Mouse (Mus musculus) lung, postnatal 10 days (tissue): ENCODE data around the gene Tut7.
"Not testable (repeated sequence)": the region's sequence is repeated elsewhere in the genome, so short reads cannot be mapped to it uniquely, and the experiment has no call there.

Experiments
- DNase-seq: peaks from one replicate; pipeline ENCODE4 v3.0.0; 2021

Tut7 gene

DNA sequence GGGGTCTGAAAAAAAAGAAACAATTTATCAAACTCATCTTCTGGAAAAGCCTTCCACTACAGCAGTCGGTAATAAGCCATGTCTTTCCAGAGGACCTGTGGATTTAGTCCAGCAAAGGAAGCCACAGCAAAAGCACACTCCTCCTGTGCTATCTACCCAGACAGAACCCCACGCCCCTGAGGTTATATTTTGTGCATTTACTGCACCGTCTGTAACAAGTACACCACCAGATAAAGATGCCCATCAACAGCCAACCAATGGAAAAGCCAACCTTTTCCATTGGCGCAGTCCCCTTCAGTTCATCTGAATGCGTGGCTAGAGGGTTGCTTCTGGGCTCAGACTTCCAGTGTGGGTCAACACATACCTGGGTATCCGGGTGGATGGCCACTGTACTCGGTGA is 60.2 kb downstream of the Tut7 start:
- DNase-seq = no peak

DNA sequence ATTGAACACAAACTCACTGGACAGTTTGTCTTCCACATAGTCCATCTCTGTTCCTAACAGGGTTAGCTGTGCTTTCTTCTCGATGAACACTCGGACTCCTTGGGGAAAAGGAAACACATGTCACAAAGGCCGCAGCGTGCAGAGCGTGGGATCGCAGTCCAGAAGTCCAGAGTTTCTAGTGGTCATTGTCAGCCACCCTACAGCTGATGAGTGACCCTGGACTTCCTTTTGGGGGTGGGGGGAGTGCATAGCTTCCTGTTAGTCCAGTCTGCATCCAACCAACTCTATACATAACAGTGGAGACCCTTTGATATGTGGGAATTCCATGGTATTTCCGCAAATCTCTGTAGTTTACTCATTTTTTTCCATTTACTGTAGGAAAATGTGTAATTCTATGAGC is 66.0 kb downstream of the Tut7 start:
- DNase-seq = peak; percentile 28

DNA sequence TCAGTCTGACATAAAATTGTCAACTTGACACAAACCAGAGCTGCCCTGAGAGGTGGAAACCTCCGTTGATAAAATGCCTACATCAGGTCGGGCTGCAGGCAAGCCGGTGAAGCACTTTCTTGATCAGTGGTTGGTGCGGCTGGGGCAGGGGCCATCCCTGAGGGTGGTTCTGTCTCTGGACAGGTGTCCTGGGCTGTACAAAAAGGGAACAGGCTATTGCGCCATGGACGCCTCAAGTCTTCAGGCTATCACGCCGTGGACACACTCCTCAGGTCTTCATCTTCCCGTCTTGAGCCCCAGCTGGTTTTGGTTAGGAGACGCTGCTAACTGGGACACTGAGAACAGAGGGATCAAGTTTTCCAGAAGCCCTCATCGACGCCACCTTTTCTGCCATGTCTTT is 72.6 kb downstream of the Tut7 start:
- DNase-seq = no peak

DNA sequence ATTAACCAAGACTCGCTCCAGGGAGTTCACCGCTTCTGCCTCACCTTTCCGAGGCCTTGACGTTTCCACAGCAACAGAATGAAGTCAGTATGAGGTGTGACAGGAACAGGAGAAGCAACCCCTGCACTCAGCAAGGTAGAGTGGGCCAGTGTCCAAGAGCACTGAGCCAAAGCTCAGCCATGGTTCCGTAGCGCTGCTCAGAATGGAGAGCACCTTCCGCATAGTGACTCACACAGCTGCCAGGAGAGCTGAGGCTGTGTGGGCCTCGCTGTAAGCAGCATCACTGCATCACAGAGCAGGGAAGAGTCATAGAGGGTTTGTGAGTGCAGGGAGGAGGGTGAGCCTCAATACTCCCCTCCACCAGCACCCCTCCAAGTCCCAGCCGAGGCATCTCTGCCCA is 76.2 kb downstream of the Tut7 start, which contains the start of gene 1700014D04Rik:
Gene 1700014D04Rik (minus strand): TSS at position 42 of the 400 bp plus-strand sequence.
- no peak for DNase-seq

DNA sequence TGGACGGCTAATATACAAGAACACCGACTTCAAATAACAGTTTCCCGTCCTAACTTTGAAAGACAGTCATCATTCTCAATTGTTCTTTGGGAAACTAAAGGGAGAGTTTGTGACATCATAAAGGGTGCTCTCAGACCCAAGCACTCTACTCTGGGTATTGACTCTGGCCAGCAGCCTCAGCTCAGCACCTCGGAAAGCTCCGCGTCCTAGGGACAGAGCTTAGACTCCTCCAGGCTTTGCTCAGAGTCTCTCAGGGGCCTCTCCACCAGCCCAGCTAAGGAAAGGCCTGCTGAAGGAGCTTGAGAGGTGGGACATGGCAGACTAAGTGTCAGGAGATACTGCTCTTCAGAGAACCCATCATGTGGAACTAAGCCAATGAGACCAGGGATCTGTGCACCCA is 76.8 kb downstream of the Tut7 start:
- DNase-seq = peak; percentile 21

DNA sequence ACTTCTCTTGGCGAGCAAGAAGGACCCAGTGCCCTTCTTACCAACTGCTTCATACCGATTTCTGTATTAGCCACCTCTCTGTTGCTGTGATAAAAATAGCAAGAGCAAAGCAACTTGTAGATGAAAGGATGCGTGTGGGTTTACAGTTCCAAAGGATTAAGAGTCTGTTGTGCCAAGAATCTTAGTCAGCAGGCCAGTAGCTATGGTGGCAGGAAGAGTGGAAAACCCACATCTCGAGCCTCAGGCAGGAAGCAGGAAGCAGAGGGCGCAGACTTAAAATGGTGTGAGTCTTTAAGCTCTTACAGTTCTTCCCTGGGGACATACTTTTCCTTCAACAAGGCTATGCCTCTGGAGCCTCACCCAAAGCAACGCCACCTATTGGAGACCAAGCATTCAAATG is 77.5 kb downstream of the Tut7 start:
- DNase-seq = no peak

DNA sequence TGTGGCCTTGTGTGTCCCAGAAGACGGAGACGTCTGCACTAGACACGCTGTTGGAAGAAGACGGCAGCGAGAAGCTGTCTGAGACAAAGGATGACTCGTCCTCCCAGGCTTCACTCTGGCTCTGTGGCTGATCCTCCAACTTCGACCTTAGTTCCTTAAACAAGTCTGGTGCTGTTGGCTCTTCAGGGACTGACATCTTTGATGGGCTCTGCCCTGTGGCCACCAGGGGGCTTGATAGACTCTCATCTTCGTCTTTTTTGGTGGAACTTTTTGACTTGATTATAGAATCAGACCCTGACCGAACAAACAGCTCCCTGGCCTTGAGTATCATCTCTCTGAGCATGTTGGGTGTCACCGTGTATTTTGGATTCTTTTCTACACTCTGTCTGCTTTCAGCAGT is 81.2 kb downstream of the Tut7 start:
- peak; percentile 63 for DNase-seq

DNA sequence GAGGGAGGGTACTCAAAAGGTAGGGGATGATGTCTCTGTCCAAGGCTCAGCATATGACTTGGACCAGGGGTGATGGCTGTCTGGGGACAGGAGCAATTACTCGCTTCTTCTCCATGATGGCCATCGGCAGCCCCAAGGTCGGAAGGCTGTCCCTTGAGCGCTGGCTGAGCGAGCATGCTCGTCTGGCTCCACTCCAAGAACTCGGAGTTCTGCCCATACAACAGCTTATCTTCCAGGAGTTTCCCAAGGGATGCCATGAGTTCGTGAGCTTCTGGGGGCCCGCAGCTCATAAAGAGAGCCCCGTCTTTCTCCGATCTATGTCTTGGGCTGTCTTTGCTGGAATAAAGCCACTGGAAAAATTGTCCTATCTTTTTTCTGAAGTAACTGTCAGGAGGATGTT is 81.9 kb downstream of the Tut7 start:
- DNase-seq = peak; percentile 41

DNA sequence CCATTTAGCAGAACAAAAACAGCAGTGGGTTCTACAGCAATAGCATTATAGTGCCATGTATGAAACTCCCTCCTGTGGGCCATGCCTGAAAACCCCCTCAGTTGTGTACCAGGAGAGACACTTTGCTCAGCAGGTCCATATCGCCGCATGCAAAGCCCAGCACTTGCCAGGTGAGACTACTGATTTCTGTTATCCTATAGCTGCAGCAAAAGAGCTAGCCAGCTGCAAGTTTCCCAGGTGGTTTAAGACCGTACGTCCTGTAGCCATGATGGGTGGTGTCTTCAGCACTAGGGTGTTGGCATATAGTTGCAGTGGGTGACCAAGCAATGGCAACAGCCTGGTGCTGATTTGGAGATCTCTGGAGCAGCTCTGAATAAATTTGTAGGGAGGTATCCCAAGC is 83.5 kb downstream of the Tut7 start:
- DNase-seq = no peak

DNA sequence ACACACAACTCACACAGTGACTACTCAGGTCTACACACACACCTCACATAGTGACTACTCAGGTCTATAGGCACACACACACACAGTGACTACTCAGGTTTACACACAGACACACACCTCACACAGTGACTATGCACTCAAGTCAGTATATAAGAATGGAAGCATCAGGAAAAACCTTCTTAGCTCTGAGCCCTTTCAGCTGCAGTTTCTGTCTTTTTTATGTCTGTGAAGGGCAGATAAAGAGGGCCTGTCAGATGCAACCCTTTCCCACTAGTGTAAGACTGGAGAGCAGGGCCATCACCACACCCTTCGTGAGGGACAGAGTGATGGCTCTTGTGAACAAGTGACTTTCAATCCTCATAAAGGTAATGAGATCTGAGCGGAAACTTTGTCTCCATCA is 84.5 kb downstream of the Tut7 start:
- no peak for DNase-seq

DNA sequence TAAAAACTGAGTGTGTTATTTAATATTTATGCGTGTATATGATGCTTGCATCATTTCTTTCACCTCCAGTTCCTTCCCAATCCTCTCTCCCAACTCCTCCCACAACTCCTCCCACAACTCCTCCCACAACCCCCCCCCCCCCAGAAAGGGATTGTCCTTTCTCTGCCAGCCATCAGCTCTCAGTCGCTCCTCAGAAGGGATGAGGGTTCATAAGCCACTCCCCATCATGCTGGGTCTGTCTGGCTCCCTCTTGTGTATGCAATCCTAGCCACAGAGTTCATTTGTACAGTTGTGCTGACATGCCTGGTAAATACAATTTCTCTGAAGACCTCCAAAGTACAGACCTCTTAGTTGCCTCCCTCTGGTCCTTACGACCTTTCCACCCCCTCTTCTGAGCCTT is 87.8 kb downstream of the Tut7 start:
- DNase-seq = peak; percentile 29

DNA sequence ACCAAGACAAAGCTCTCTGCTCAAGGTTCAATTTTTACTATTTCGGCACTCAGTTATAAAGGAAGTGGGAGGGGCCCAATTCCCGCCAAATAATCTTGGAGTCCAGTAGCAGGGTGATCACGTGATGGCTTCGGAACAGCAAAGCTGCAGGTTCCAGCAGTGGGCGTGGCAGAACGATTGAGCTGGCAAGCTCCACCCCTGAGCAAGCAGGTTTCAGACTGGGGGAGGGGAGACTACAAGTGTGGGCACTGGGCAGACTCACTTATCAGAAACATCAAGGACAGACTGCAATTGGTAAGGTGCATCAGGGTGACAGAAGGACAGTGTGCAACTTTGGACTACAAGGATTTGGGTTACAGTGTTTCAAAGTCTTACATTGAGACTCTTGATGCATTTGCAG is 88.6 kb downstream of the Tut7 start:
- DNase-seq = not testable (repeated sequence)

DNA sequence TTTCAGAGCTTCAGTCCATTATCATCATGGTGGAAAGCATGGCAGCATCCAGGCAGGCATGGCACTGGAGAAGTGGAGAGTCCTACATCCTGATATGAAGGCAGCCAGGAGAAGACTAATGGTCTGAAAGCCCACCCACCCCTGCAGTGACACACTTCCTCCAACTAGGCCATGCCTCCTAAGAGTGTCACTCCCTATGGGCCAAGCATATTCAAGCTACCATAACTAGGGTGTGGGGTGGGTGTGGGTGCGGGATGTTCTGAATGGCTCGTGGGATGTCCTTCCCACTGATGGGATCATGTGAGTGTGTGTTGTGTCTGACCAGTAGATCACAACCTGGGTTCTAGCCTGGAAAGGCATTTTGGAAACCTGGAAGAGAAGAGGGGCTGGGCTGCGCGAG is 89.0 kb downstream of the Tut7 start:
- DNase-seq = no peak

DNA sequence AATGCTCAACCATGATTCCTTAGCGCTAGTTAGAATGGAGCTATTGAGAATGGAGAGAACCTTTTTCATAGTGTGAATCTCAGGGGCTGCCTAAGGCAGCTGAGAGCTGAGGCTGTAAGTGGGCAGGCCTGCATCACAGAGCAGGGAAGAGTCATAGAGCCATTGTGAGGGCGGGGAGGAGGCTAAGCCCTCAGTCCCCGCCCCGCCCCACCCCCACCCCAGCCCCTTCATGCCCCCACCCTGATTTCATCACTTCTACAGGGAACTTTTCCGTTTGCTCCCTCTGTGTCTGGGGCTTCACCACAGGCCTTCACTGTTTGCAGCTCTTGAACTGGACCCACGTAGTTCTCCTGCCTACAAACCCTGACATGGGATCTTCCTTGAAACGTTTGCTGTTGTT is 91.3 kb downstream of the Tut7 start, which contains the start of gene Spata31d1d:
Gene Spata31d1d (minus strand): TSS at position 101 of the 400 bp plus-strand sequence.
- no peak for DNase-seq

DNA sequence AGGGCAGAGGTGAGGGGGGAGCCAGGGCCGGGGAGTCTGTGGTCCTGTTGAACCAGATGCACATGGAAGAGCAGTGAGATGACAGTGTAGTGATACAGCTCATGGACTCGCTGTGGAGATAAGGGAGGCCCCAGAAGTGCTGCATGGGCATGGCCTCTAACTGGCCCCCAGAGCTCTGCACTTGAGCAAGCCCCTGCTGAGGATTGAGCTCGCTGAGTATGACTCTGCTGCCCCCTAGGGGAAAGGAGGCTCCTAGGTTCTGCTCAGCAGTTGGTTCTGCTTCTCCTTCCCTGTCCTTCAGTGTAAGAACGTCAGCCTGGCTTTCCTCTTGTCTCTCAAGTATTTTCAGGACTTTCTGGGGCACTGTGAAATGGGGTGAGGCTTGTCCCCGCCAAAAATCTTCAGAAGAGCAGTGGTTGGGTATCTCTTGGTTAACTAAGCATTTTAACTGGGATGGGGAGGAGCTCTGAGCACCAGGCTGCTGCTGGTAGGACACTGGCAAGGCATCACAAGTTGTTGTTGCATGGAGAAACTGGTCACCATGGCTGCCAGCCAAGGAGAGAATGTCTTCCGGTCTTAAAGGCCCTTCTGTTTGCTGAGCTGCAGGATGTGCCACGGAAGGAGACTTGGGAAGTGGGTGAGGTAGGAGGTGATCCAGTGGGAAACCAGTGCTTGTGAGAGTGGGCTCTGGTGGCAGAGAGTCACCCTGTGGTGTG is 94.4 kb downstream of the Tut7 start:
- peak; percentile 92 for DNase-seq

DNA sequence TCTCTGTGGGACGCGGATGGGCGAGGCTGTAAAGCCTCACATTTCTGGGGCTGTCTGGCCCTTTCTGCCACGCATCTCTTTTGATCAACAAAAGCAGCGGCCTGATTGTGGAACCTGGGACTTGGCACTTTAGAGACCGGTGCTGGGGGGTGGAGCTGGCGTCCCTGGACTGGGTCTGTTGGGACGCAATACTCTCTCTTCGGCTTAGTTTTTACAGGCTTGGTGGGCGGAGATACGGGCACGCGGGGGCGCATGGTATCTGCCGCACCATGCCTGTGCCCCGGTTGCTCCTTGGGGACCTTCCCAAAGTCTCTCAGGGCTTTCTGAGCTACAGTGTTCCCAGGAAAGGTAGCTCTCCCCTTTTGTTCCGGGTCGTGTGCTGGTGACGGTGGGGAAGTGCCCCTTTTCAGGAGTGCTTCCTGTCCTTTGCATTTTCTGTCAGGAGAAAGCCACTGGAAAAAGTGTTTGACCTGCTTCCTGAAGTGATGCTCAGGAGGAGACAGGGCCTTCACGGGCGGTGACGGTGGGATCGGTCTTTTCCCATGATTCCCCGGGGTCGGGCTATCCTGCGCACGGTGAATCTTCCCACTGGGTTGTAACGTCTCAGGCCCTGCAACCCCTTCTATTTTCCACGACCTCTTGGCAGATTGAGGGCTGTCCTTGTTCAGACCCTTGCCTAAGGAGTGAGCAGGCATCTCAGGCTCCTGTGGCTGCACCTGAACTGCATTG is 96.6 kb downstream of the Tut7 start:
- no peak for DNase-seq

DNA sequence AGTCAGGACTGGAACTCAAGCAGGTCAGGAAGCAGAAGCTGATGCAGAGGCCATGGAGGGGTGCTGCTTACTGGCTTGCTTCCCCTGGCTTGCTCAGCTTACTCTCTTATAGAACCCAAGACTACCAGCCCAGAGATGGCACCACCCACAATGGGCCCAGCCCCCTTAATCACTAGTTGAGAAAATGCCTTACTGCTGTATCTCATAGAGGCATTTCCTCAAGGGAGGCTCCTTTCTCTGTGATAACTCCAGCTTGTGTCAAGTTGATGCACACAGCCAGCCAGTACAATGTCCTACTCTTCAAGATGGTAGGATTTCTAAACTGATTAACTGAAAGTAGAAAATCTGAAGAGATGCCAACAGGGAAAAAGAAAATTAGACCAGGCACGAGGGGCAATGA is 100.9 kb downstream of the Tut7 start:
- DNase-seq = not testable (repeated sequence)
